Mouse (Mus musculus): ENCODE data around the gene Olfr1357. TPM values are rescaled to one million over a fixed set of nuclear protein-coding genes. Genes with fewer than 3 reads are reported as not detected.

The Olfr1357 gene
- polyA plus RNA-seq, 1 experiment from 2014 or later = not detected

DNA sequence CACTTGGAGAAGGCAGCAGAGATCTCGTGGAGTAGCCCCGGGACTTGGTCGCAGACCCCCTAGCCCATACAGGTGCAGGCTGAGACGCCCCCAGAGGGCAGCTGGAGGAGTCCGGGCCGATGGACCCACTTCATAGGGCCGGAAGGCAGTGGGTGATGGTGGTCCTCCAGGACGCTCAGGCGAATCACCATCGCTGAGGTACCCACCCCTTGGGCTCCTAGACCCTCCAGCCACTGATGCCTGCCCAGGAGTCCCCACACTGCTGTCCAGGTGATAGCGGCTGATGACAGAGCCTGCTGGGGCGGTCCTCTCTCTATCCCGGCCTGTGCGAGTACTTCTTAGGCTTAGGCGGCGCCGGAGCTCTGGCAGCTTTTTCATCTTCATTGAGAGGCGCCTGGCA lies 28.6 kb downstream of the Olfr1357 start:
- Histone ChIP-seq H3K27me3 (ENCODE audit: control insufficient read depth, insufficient read depth, low read length) (no peaks in the 10 kb centered on the region), H3K4me2 (replicated peaks; ENCODE audit: low read depth, low read length) (no peak overlapping the region), H3K4me3 (ENCODE audit: low read length) (no peak overlapping the region), H3K4me1 (ENCODE audit: control insufficient read depth, insufficient read depth, low read length) (0 out of 2 replicates have a peak, but pooled peaks cover 4% of the 10 kb centered on the region), H3K36me3 (ENCODE audit: control insufficient read depth, insufficient read depth, low read length) (peaks cover 54% of the 10 kb centered on the region), H3K9me3 (ENCODE audit: control insufficient read depth, low read length) (no peaks in the 10 kb centered on the region), H3K9ac (ENCODE audit: low read depth, low read length) (no peak overlapping the region), H3K27ac (ENCODE audit: low read depth, low read length) (no peak overlapping the region)
- 96% methylated on average over 18 of the region's 18 CpGs for WGBS
- ATAC-seq (ENCODE audit: low FRiP score, low TSS enrichment) = no peak

DNA sequence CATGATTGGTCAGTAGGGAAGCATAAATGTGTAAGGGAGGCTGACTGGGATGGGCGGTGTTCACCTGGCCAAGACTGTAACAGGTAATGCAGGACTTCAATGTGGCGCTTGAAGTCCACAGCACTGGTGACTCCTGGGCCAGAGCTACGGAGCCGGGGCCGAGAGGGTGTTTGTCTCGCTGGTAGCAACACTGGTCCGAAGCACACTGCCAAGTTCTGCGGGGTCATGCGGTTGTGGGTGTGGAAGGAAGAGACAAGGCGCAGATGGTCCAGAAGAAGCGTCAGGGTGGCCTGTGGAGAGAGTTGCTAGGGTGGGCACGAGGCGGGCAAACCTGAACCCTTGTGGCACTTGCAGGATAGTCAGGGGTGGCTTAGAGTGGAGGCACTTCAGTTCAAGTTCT lies 31.8 kb downstream of the Olfr1357 start:
- H3K9me3 ChIP-seq (ENCODE audit: control insufficient read depth, low read length) = no peaks in the 10 kb centered on the region

DNA sequence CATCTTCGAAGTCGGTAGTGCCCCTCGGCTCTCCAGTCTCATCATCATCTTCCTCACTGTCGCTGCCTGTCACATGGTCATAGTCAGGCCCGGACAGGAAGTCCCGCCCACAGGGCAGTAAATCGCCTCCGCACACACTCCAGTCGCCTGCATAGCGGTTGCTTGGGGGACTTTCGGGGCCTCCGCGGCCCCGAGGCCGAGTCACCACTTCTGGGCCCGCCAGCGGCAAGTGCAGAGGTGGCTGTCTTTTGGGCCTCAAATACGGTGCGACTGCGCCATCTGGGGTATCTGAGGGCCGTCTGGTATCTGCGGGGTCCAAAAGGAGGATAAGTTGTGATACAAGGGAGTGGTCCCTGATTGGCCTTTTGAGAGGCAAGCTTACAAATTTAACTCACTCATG lies 32.3 kb downstream of the Olfr1357 start:
- no peak overlapping the region for H3K9ac ChIP-seq (ENCODE audit: low read depth, low read length)
- H3K27me3 ChIP-seq (ENCODE audit: control insufficient read depth, insufficient read depth, low read length) = no peaks in the 10 kb centered on the region
- peaks cover 67% of the 10 kb centered on the region for H3K36me3 ChIP-seq (ENCODE audit: control insufficient read depth, insufficient read depth, low read length)
- H3K4me3 ChIP-seq (ENCODE audit: low read length) = no peak overlapping the region
- no peak overlapping the region for H3K27ac ChIP-seq (ENCODE audit: low read depth, low read length)
- H3K4me2 ChIP-seq (replicated peaks; ENCODE audit: low read depth, low read length) = no peak overlapping the region
- WGBS = 88% methylated on average over 22 of the region's 22 CpGs
- no peaks in the 10 kb centered on the region for H3K9me3 ChIP-seq (ENCODE audit: control insufficient read depth, low read length)
- ATAC-seq (ENCODE audit: low FRiP score, low TSS enrichment) = no peak
- H3K4me1 ChIP-seq (ENCODE audit: control insufficient read depth, insufficient read depth, low read length) = 0 out of 2 replicates have a peak, but pooled peaks cover 4% of the 10 kb centered on the region

More for the DNA sequence above, 31.8 kb downstream of the Olfr1357 start:
- Histone ChIP-seq H3K4me2 (replicated peaks; ENCODE audit: low read depth, low read length) (no peak overlapping the region), H3K27ac (ENCODE audit: low read depth, low read length) (no peak overlapping the region), H3K27me3 (ENCODE audit: control insufficient read depth, insufficient read depth, low read length) (no peaks in the 10 kb centered on the region), H3K4me3 (ENCODE audit: low read length) (no peak overlapping the region), H3K36me3 (ENCODE audit: control insufficient read depth, insufficient read depth, low read length) (peaks cover 67% of the 10 kb centered on the region), H3K4me1 (ENCODE audit: control insufficient read depth, insufficient read depth, low read length) (0 out of 2 replicates have a peak, but pooled peaks cover 4% of the 10 kb centered on the region), H3K9ac (ENCODE audit: low read depth, low read length) (no peak overlapping the region)
- ATAC-seq (ENCODE audit: low FRiP score, low TSS enrichment) = no peak
- WGBS = 95% methylated on average over 13 of the region's 13 CpGs

DNA sequence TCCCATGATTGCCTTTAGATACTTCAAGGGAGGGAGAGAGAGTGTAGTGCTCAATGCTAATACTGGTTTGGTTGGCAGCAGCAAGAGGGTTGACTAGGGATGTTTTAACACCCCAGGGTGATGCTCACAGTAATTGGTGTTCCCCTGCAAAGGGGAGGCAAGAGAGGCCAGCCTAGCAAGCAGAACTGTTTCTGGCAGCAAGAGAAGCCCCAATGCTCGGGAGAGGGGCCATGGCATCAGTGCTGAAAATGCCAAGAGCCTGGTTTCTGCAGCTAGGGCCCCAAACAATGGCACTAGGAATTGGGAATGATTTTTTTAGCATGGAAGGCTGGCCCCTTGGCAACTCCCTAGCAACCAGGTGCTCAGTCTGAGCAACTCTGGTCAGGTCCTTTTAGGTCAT lies 32.9 kb downstream of the Olfr1357 start:
- Histone ChIP-seq H3K36me3 (ENCODE audit: control insufficient read depth, insufficient read depth, low read length) (peaks cover 69% of the 10 kb centered on the region), H3K4me2 (replicated peaks; ENCODE audit: low read depth, low read length) (no peak overlapping the region), H3K4me1 (ENCODE audit: control insufficient read depth, insufficient read depth, low read length) (0 out of 2 replicates have a peak, but pooled peaks cover 1% of the 10 kb centered on the region), H3K9me3 (ENCODE audit: control insufficient read depth, low read length) (no peaks in the 10 kb centered on the region), H3K27me3 (ENCODE audit: control insufficient read depth, insufficient read depth, low read length) (no peaks in the 10 kb centered on the region), H3K9ac (ENCODE audit: low read depth, low read length) (no peak overlapping the region), H3K27ac (ENCODE audit: low read depth, low read length) (no peak overlapping the region), H3K4me3 (ENCODE audit: low read length) (no peak overlapping the region)
- WGBS = 75% methylated on average over 1 of the region's 1 CpGs
- ATAC-seq (ENCODE audit: low FRiP score, low TSS enrichment) = no peak

DNA sequence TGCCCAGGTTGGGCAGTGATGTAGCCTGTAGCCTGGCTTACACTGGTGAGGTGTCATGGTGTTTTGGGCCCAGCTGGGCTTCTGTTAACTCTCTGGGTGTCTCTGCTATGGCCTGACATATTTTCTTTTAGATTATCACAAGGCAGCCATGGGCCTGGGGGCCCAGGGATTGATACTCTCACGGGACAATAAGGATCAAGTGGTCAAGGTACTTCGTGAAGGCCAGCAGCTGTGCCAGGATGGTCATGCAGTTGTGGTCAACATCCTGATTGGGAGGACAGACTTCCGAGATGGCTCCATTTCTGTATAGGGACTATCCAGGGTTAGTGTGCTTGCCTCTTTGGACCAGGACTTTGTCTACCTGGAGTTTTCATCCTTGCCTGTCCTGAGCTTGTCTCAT lies 33.9 kb downstream of the Olfr1357 start:
- no peaks in the 10 kb centered on the region for H3K27me3 ChIP-seq (ENCODE audit: control insufficient read depth, insufficient read depth, low read length)
- H3K27ac ChIP-seq (ENCODE audit: low read depth, low read length) = no peak overlapping the region
- H3K4me1 ChIP-seq (ENCODE audit: control insufficient read depth, insufficient read depth, low read length) = no peaks in the 10 kb centered on the region
- no peak overlapping the region for H3K9ac ChIP-seq (ENCODE audit: low read depth, low read length)
- no peaks in the 10 kb centered on the region for H3K9me3 ChIP-seq (ENCODE audit: control insufficient read depth, low read length)
- no peak overlapping the region for H3K4me2 ChIP-seq (replicated peaks; ENCODE audit: low read depth, low read length)
- peaks cover 69% of the 10 kb centered on the region for H3K36me3 ChIP-seq (ENCODE audit: control insufficient read depth, insufficient read depth, low read length)
- WGBS = 79% methylated on average over 3 of the region's 3 CpGs
- no peak overlapping the region for H3K4me3 ChIP-seq (ENCODE audit: low read length)
- ATAC-seq (ENCODE audit: low FRiP score, low TSS enrichment) = no peak

DNA sequence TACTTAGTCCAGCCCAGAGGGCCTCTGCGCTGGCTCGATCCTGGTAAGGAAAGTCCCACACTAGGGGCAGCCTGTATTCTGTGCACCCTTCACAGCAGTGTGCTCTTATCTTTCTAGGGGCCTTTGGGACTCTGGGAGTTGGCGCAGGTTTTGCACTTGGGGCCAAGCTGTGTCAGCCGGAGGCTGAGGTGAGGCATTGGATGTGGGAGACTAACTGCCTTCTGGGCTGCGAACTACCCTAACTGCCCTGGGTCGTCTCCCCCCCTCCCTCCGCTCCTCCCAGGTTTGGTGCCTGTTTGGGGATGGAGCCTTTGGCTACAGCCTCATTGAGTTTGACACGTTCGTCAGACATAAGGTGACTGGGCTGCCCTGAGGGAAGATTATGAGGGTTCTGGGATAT lies 34.5 kb downstream of the Olfr1357 start:
- H3K9ac ChIP-seq (ENCODE audit: low read depth, low read length) = no peak overlapping the region
- 64% methylated on average over 9 of the region's 9 CpGs for WGBS
- ATAC-seq (ENCODE audit: low FRiP score, low TSS enrichment) = no peak
- H3K27me3 ChIP-seq (ENCODE audit: control insufficient read depth, insufficient read depth, low read length) = no peaks in the 10 kb centered on the region
- no peak overlapping the region for H3K4me3 ChIP-seq (ENCODE audit: low read length)
- no peak overlapping the region for H3K4me2 ChIP-seq (replicated peaks; ENCODE audit: low read depth, low read length)
- H3K9me3 ChIP-seq (ENCODE audit: control insufficient read depth, low read length) = no peaks in the 10 kb centered on the region
- H3K4me1 ChIP-seq (ENCODE audit: control insufficient read depth, insufficient read depth, low read length) = no peaks in the 10 kb centered on the region
- H3K27ac ChIP-seq (ENCODE audit: low read depth, low read length) = no peak overlapping the region
- peaks cover 69% of the 10 kb centered on the region for H3K36me3 ChIP-seq (ENCODE audit: control insufficient read depth, insufficient read depth, low read length)

DNA sequence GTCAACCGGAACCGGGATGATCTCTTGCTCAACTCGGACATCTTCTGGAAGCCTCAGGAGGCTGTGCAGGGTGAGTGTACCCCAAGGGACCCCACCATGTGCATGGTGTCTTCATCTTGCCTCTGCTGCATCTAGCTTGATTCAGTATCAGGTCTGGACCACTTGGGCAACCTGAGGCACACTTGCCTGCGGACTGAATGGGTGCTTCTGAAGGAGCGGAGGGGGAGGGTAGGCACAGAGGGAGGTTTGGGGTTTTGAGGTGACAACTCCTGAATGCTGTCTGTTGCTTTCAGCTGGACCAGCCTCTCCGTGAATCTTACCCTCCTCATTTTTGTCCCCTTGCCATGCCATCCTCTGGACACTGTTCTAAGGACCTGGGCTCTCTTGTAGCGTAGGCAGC lies 36.8 kb downstream of the Olfr1357 start:
- no peak overlapping the region for H3K4me3 ChIP-seq (ENCODE audit: low read length)
- no peak overlapping the region for H3K4me2 ChIP-seq (replicated peaks; ENCODE audit: low read depth, low read length)
- H3K4me1 ChIP-seq (ENCODE audit: control insufficient read depth, insufficient read depth, low read length) = no peaks in the 10 kb centered on the region
- H3K9ac ChIP-seq (ENCODE audit: low read depth, low read length) = no peak overlapping the region
- WGBS = 93% methylated on average over 7 of the region's 7 CpGs
- H3K36me3 ChIP-seq (ENCODE audit: control insufficient read depth, insufficient read depth, low read length) = peaks cover 60% of the 10 kb centered on the region
- ATAC-seq (ENCODE audit: low FRiP score, low TSS enrichment) = no peak
- no peak overlapping the region for H3K27ac ChIP-seq (ENCODE audit: low read depth, low read length)
- no peaks in the 10 kb centered on the region for H3K9me3 ChIP-seq (ENCODE audit: control insufficient read depth, low read length)
- H3K27me3 ChIP-seq (ENCODE audit: control insufficient read depth, insufficient read depth, low read length) = no peaks in the 10 kb centered on the region

DNA sequence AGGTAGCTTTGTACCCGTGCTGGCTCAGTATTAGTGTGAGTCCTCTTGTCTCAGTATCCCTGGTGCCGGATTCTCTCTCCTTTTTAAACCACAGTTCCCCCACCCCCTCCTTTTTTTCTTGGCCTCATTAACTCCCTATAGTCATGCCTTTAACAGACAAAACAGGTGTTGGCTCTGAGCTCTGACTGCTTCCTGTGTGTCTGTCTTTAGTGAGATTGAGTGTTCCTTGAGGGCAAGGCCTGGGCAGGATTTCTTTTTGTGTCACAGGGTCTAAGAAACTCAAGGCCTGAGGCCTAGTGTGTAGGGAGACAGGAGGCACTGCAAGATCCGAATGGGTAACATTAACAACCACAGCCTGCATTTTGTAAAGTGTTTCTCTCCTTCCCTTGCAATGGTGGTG lies 39.7 kb downstream of the Olfr1357 start:
- no peaks in the 10 kb centered on the region for H3K4me1 ChIP-seq (ENCODE audit: control insufficient read depth, insufficient read depth, low read length)
- no peaks in the 10 kb centered on the region for H3K9me3 ChIP-seq (ENCODE audit: control insufficient read depth, low read length)
- peaks cover 32% of the 10 kb centered on the region; the same call in 1 of the 2 replicates for H3K36me3 ChIP-seq (ENCODE audit: control insufficient read depth, insufficient read depth, low read length)
- H3K27ac ChIP-seq (ENCODE audit: low read depth, low read length) = no peak overlapping the region
- H3K4me2 ChIP-seq (replicated peaks; ENCODE audit: low read depth, low read length) = no peak overlapping the region
- ATAC-seq (ENCODE audit: low FRiP score, low TSS enrichment) = no peak
- H3K27me3 ChIP-seq (ENCODE audit: control insufficient read depth, insufficient read depth, low read length) = no peaks in the 10 kb centered on the region
- 65% methylated on average over 3 of the region's 3 CpGs for whole genome bisulfite sequencing
- H3K9ac ChIP-seq (ENCODE audit: low read depth, low read length) = no peak overlapping the region; the same call in 1 of the 2 replicates
- no peak overlapping the region for H3K4me3 ChIP-seq (ENCODE audit: low read length)

DNA sequence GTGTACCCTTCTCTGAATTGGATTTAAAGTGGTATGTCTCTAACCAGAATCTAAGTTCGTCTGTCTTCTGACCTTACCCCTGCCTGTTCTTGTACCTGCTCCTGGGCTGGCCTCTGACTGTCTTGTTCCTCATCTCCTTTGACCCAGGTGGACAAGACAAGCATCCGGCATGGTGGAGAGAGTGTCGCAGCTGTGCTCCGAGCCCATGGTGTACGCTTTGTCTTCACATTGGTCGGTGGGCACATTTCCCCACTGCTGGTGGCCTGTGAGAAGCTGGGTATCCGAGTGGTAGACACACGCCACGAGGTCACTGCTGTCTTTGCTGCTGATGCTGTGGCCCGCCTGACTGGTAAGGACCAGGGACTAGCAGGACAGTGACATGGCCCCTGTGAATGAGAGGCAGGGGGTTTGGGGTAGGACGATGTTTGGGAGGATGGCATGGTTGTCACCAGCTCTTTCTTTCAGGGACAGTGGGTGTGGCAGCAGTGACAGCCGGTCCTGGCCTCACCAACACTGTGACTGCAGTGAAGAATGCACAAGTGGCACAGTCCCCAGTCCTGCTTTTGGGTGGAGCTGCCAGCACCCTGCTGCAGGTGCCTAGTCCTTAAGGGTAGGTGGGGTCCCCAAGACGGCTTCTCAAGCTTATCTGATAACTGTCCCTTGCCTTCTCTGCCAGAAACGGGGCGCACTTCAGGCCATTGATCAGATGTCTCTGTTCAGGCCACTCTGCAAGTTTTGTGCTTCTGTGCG lies 41.3 kb downstream of the Olfr1357 start:
- no peak overlapping the region for H3K4me2 ChIP-seq (replicated peaks; ENCODE audit: low read depth, low read length)
- no peak for ATAC-seq (ENCODE audit: low FRiP score, low TSS enrichment)
- H3K27ac ChIP-seq (ENCODE audit: low read depth, low read length) = no peak overlapping the region
- H3K27me3 ChIP-seq (ENCODE audit: control insufficient read depth, insufficient read depth, low read length) = no peaks in the 10 kb centered on the region
- H3K36me3 ChIP-seq (ENCODE audit: control insufficient read depth, insufficient read depth, low read length) = peaks cover 29% of the 10 kb centered on the region; the same call in 1 of the 2 replicates
- H3K9me3 ChIP-seq (ENCODE audit: control insufficient read depth, low read length) = no peaks in the 10 kb centered on the region
- 94% methylated on average over 16 of the region's 16 CpGs for WGBS
- H3K4me3 ChIP-seq (ENCODE audit: low read length) = no peak overlapping the region
- H3K4me1 ChIP-seq (ENCODE audit: control insufficient read depth, insufficient read depth, low read length) = no peaks in the 10 kb centered on the region
- H3K9ac ChIP-seq (ENCODE audit: low read depth, low read length) = no peak overlapping the region
